Mouse (Mus musculus) neural tube, embryonic 11.5 days (tissue): Measurements from ENCODE around the gene Sco1. TPM values are rescaled to one million over a fixed set of nuclear protein-coding genes. Genes with fewer than 3 reads are reported as not detected.
"Not testable (repeated sequence)": the region's sequence is repeated elsewhere in the genome, so short reads cannot be mapped to it uniquely, and the experiment has no call there.

Experiments
- ATAC-seq: fragments of 200-750 bp; cut with Nextera tagmentation; 2 replicates; pipeline ENCODE4 v1.8.0; 2017; ENCODE audit warnings: moderate number of reproducible peaks, mild to moderate bottlenecking, moderate TSS enrichment, moderate library complexity; ENCODE audit not compliant: insufficient read depth, low FRiP score, low TSS enrichment
- DNase-seq: peaks from one replicate; pipeline ENCODE4 v3.0.0-alpha.2; 2015; ENCODE audit warnings: low spot score
- H3K27ac ChIP-seq: fragments of 300-500 bp; sonication (generic); 2 replicates; pipeline ENCODE4 v1.5.1; 2014; ENCODE audit warnings: low read depth, mild to moderate bottlenecking, low read length
- H3K27me3 ChIP-seq: fragments of 300-500 bp; sonication (generic); 2 replicates; pipeline ENCODE4 v1.6.1; 2014; ENCODE audit warnings: mild to moderate bottlenecking, low read length, mixed read lengths; ENCODE audit not compliant: control insufficient read depth, insufficient read depth
- H3K36me3 ChIP-seq: fragments of 300-500 bp; sonication (generic); 2 replicates; pipeline ENCODE4 v1.6.1; 2014; ENCODE audit warnings: mild to moderate bottlenecking, low read length, moderate library complexity, mixed read lengths; ENCODE audit not compliant: control insufficient read depth, insufficient read depth
- H3K4me1 ChIP-seq: fragments of 300-500 bp; sonication (generic); 2 replicates; pipeline ENCODE4 v1.6.1; 2014; ENCODE audit warnings: low read length, mixed read lengths; ENCODE audit not compliant: control insufficient read depth, insufficient read depth
- H3K4me2 ChIP-seq: fragments of 300-500 bp; sonication (generic); 2 replicates; pipeline ENCODE4 v1.6.1; 2014; ENCODE audit warnings: low read depth, mild to moderate bottlenecking, moderate library complexity
- H3K4me3 ChIP-seq: fragments of 300-500 bp; sonication (generic); 2 replicates; pipeline ENCODE4 v1.5.1; 2014; ENCODE audit warnings: low read depth, low read length
- H3K9ac ChIP-seq: fragments of 300-500 bp; sonication (generic); 2 replicates; pipeline ENCODE4 v1.6.1; 2014; ENCODE audit warnings: mild to moderate bottlenecking, low read length
- H3K9me3 ChIP-seq: fragments of 300-500 bp; sonication (generic); 2 replicates; pipeline ENCODE4 v1.6.1; 2016; ENCODE audit warnings: low read length; ENCODE audit not compliant: control insufficient read depth
- WGBS: fragments of 180-500 bp; shearing (Covaris S2); extraction: QIAGEN DNeasy Blood & Tissue Kit; methylation state at CpG from one replicate; pipeline ENCODE4 v1.1.7; 2014; 5-methylcytosine and 5-hydroxymethylcytosine counted together
- polyA plus RNA-seq: library from polyadenylated mRNA; unstranded; fragments of >200 nt; fragmentation: Nextera tagmentation; extraction: Ambion mirVana; gene quantifications from 2 replicates; pipeline ENCODE4 v1.2.1, GENCODE M21; 2014

Gene Sco1
- polyA plus RNA-seq, 1 experiment from 2014 or later: 18.6 TPM

- Histone ChIP-seq H3K4me2 (no peak overlapping the region), H3K27me3 (0 out of 2 replicates have a peak, but pooled peaks cover 2% of the 10 kb centered on the region), H3K27ac (no peak overlapping the region), H3K9me3 (no peaks in the 10 kb centered on the region), H3K4me1 (no peaks in the 10 kb centered on the region), H3K36me3 (no peaks in the 10 kb centered on the region), H3K4me3 (no peak overlapping the region), H3K9ac (no peak overlapping the region)
- DNase-seq: no peak
- 46% methylated on average over 32 of the region's 32 CpGs for WGBS
- ATAC-seq: no peak
Observed at GRCm38 (mm10) chr11:67083712-67084340, 31.4 kb downstream of the Sco1 start.

- 4% methylated on average over 6 of the region's 6 CpGs for WGBS
- Histone ChIP-seq H3K4me2 (no peak overlapping the region), H3K27ac (no peak overlapping the region), H3K9me3 (no peaks in the 10 kb centered on the region), H3K27me3 (0 out of 2 replicates have a peak, but pooled peaks cover 2% of the 10 kb centered on the region), H3K4me1 (no peaks in the 10 kb centered on the region), H3K4me3 (no peak overlapping the region), H3K9ac (no peak overlapping the region), H3K36me3 (no peaks in the 10 kb centered on the region)
- DNase-seq (peak; percentile 78), ATAC-seq (no peak)
Observed at GRCm38 (mm10) chr11:67085489-67085888, 33.0 kb downstream of the Sco1 start.

- no peak overlapping the region for H3K4me2 ChIP-seq
- no peaks in the 10 kb centered on the region for H3K4me1 ChIP-seq
- WGBS: 53% methylated on average over 9 of the region's 9 CpGs
- no peaks in the 10 kb centered on the region for H3K36me3 ChIP-seq
- no peaks in the 10 kb centered on the region for H3K9me3 ChIP-seq
- H3K27me3 ChIP-seq: 0 out of 2 replicates have a peak, but pooled peaks cover 2% of the 10 kb centered on the region
- ATAC-seq (no peak), DNase-seq (no peak)
- no peak overlapping the region for H3K27ac ChIP-seq
- no peak overlapping the region for H3K4me3 ChIP-seq
- no peak overlapping the region for H3K9ac ChIP-seq
Observed at GRCm38 (mm10) chr11:67086467-67087164, 34.1 kb downstream of the Sco1 start.

GRCm38 (mm10) chr11:67087225-67087624, 34.8 kb downstream of the Sco1 start:
- H3K27me3 ChIP-seq: 0 out of 2 replicates have a peak, but pooled peaks cover 2% of the 10 kb centered on the region
- no peaks in the 10 kb centered on the region for H3K36me3 ChIP-seq
- no peak overlapping the region for H3K27ac ChIP-seq
- H3K9ac ChIP-seq: no peak overlapping the region
- WGBS: 83% methylated on average over 12 of the region's 12 CpGs
- H3K4me1 ChIP-seq: no peaks in the 10 kb centered on the region
- DNase-seq (no peak), ATAC-seq (no peak)
- H3K4me3 ChIP-seq: no peak overlapping the region
- H3K4me2 ChIP-seq: no peak overlapping the region
- no peaks in the 10 kb centered on the region for H3K9me3 ChIP-seq

GRCm38 (mm10) chr11:67092354-67092753, 39.9 kb downstream of the Sco1 start:
- H3K36me3 ChIP-seq, H3K4me3 ChIP-seq, H3K27ac ChIP-seq, DNase-seq, H3K9ac ChIP-seq, ATAC-seq, H3K27me3 ChIP-seq, H3K9me3 ChIP-seq, H3K4me2 ChIP-seq, H3K4me1 ChIP-seq: not testable (repeated sequence)
- WGBS: 93% methylated on average over 12 of the region's 12 CpGs

GRCm38 (mm10) chr11:67093201-67093600, 40.7 kb downstream of the Sco1 start:
- Histone ChIP-seq H3K27me3 (no peaks in the 10 kb centered on the region), H3K4me3 (no peak overlapping the region)
- DNase-seq: no peak

GRCm38 (mm10) chr11:67093652-67094051, 41.2 kb downstream of the Sco1 start:
- Histone ChIP-seq H3K36me3 (no peaks in the 10 kb centered on the region), H3K9me3 (no peaks in the 10 kb centered on the region), H3K4me1 (no peaks in the 10 kb centered on the region), H3K27ac (no peak overlapping the region), H3K9ac (no peak overlapping the region), H3K4me2 (no peak overlapping the region), H3K4me3 (no peak overlapping the region), H3K27me3 (no peaks in the 10 kb centered on the region)
- no peak for DNase-seq
- no peak for ATAC-seq
- 90% methylated on average over 5 of the region's 5 CpGs for WGBS

More at GRCm38 (mm10) chr11:67093201-67093600, 40.7 kb downstream of the Sco1 start:
- H3K36me3 ChIP-seq: no peaks in the 10 kb centered on the region
- no peaks in the 10 kb centered on the region for H3K9me3 ChIP-seq
- no peak for ATAC-seq
- WGBS: 74% methylated on average over 9 of the region's 9 CpGs
- no peak overlapping the region for H3K27ac ChIP-seq
- no peaks in the 10 kb centered on the region for H3K4me1 ChIP-seq
- H3K4me2 ChIP-seq: no peak overlapping the region
- H3K9ac ChIP-seq: no peak overlapping the region

GRCm38 (mm10) chr11:67094470-67094869, 42.0 kb downstream of the Sco1 start:
- H3K4me1 ChIP-seq: no peaks in the 10 kb centered on the region
- H3K4me2 ChIP-seq: no peak overlapping the region
- H3K27ac ChIP-seq: no peak overlapping the region
- H3K9ac ChIP-seq: no peak overlapping the region
- no peaks in the 10 kb centered on the region for H3K36me3 ChIP-seq
- no peak overlapping the region for H3K4me3 ChIP-seq
- H3K9me3 ChIP-seq: no peaks in the 10 kb centered on the region
- 76% methylated on average over 29 of the region's 29 CpGs for whole genome bisulfite sequencing
- no peaks in the 10 kb centered on the region for H3K27me3 ChIP-seq
- no peak for ATAC-seq
- no peak for DNase-seq

- DNase-seq (no peak), ATAC-seq (no peak)
- 93% methylated on average over 10 of the region's 10 CpGs for WGBS
- Histone ChIP-seq H3K27ac (no peak overlapping the region), H3K9me3 (no peaks in the 10 kb centered on the region), H3K4me1 (no peaks in the 10 kb centered on the region), H3K36me3 (no peaks in the 10 kb centered on the region), H3K27me3 (no peaks in the 10 kb centered on the region), H3K4me3 (no peak overlapping the region), H3K4me2 (no peak overlapping the region), H3K9ac (no peak overlapping the region)
Observed at GRCm38 (mm10) chr11:67097709-67098108, 45.2 kb downstream of the Sco1 start.
